Mouse (Mus musculus) MEL (cell line): ENCODE data around the gene Cdca4. TPM values are rescaled to one million over a fixed set of nuclear protein-coding genes. Genes with fewer than 3 reads are reported as not detected.

Experiments used
- DNase-seq: peaks from one replicate; pipeline ENCODE4 v3.0.0; 2011; ENCODE audit warnings: low read depth, low spot score
- H3K27ac ChIP-seq: 2 replicates; pipeline ENCODE4 v1.5.1; 2012; ENCODE audit warnings: low read depth, mild to moderate bottlenecking, control low read depth, low read length, moderate library complexity; ENCODE audit not compliant: control insufficient read depth
- H3K27me3 ChIP-seq, 2 experiments: fragments of 150-350 bp in 1 of 2; sonication (generic) in 1 of 2; 2 replicates each; pipeline ENCODE4 v1.6.1; 2012; ENCODE audit warnings: low read length in 2 of 2, mild to moderate bottlenecking in 2 of 2, improper control_type of control experiment in 1 of 2, moderate library complexity in 1 of 2; ENCODE audit not compliant: insufficient read depth in 2 of 2, control insufficient read depth in 1 of 2
- H3K36me3 ChIP-seq, 2 experiments: 2 replicates each; pipeline ENCODE4 v1.6.1; 2012 to 2014; ENCODE audit warnings: low read length in 2 of 2, improper control_type of control experiment in 1 of 2, inconsistent platforms in 1 of 2, mild to moderate bottlenecking in 1 of 2; ENCODE audit not compliant: insufficient read depth in 2 of 2, control insufficient read depth in 1 of 2
- H3K4me1 ChIP-seq, 2 experiments: fragments of 150-350 bp in 1 of 2; sonication (generic) in 1 of 2; 2 replicates each; pipeline ENCODE4 v1.6.1; 2012; ENCODE audit warnings: low read length in 2 of 2, improper control_type of control experiment in 1 of 2, mild to moderate bottlenecking in 1 of 2; ENCODE audit not compliant: insufficient read depth in 2 of 2, control insufficient read depth in 1 of 2
- H3K4me3 ChIP-seq, 2 experiments: fragments of 150-350 bp in 1 of 2; sonication (generic) in 1 of 2; 2 replicates each; pipeline ENCODE4 v1.5.1; 2012; ENCODE audit warnings: low read depth in 2 of 2, low read length in 2 of 2, mild to moderate bottlenecking in 2 of 2, moderate library complexity in 2 of 2, control low read depth in 1 of 2, improper control_type of control experiment in 1 of 2; ENCODE audit not compliant: control insufficient read depth in 1 of 2, insufficient read depth in 1 of 2
- H3K79me2 ChIP-seq: 2 replicates; pipeline ENCODE4 v1.6.1; 2012; ENCODE audit warnings: mild to moderate bottlenecking, low read length, moderate library complexity; ENCODE audit not compliant: control insufficient read depth, poor library complexity, insufficient read depth
- H3K9ac ChIP-seq: 2 replicates; pipeline ENCODE4 v1.6.1; 2012; ENCODE audit warnings: low read depth, mild to moderate bottlenecking, control low read depth, low read length, moderate library complexity; ENCODE audit not compliant: control insufficient read depth, poor library complexity, severe bottlenecking
- H3K9me3 ChIP-seq: fragments of 150-350 bp; sonication (generic); replicated peaks from 2 replicates; pipeline ENCODE4 v1.6.1; 2012; ENCODE audit warnings: mild to moderate bottlenecking, low read length, improper control_type of control experiment, moderate library complexity; ENCODE audit not compliant: insufficient read depth
- GABPA ChIP-seq: IDR thresholded peaks from 2 replicates; pipeline ENCODE4 v1.6.1; 2012; ENCODE audit warnings: low read depth, mild to moderate bottlenecking, inconsistent platforms, low read length, improper control_type of control experiment, moderate library complexity
- GATA1 ChIP-seq: IDR thresholded peaks from 2 replicates; pipeline ENCODE4 v1.6.1; 2011; ENCODE audit warnings: low read depth, low read length, improper control_type of control experiment
- HCFC1 ChIP-seq: IDR thresholded peaks from 2 replicates; pipeline ENCODE4 v1.6.1; 2012; ENCODE audit warnings: low read depth, mild to moderate bottlenecking, inconsistent platforms, low read length, improper control_type of control experiment, moderate library complexity
- MAZ ChIP-seq: IDR thresholded peaks from 2 replicates; pipeline ENCODE4 v1.6.1; 2012; ENCODE audit warnings: low read depth, mild to moderate bottlenecking, inconsistent platforms, low read length, improper control_type of control experiment
- MEF2A ChIP-seq: IDR thresholded peaks from 2 replicates; pipeline ENCODE4 v1.6.1; 2014; ENCODE audit warnings: low read depth, mild to moderate bottlenecking, inconsistent platforms, low read length, improper control_type of control experiment; ENCODE audit not compliant: poor library complexity, insufficient replicate concordance, severe bottlenecking; ENCODE audit errors: extremely low read depth
- RAD21 ChIP-seq: IDR thresholded peaks from 2 replicates; pipeline ENCODE4 v1.6.1; 2011; ENCODE audit warnings: mild to moderate bottlenecking, low read depth, low read length, improper control_type of control experiment
- USF2 ChIP-seq, 2 experiments: IDR thresholded peaks; 2 replicates each; pipeline ENCODE4 v1.6.1; 2011 to 2012; ENCODE audit warnings: improper control_type of control experiment in 2 of 2, low read length in 2 of 2, borderline replicate concordance in 1 of 2, inconsistent platforms in 1 of 2, low read depth in 1 of 2, mild to moderate bottlenecking in 1 of 2; ENCODE audit not compliant: insufficient read depth in 1 of 2
- polyA plus RNA-seq, 2 experiments: library from polyadenylated mRNA; stranded (reverse) in 1 of 2; unstranded in 1 of 2; fragments of >175 nt in 1 of 2; fragments of >200 nt in 1 of 2; gene quantifications; 2 replicates each; pipeline versions ENCODE4 v1.2.1 to v1.2.4; 2012; ENCODE audit warnings: low replicate concordance in 2 of 2, low read depth in 1 of 2; ENCODE audit not compliant: insufficient read length in 2 of 2, insufficient read depth in 1 of 2, missing spikeins in 1 of 2
- total RNA-seq: library from RNA; depleted of rRNA; stranded (reverse); fragments of 300-350 nt; gene quantifications from 2 replicates; pipeline ENCODE4 v1.2.3, GENCODE M21; 2012; rRNA removed

Cdca4 gene
- total and polyA plus RNA-seq, 3 experiments, result 274 to 279 TPM; not detected in 1

DNA sequence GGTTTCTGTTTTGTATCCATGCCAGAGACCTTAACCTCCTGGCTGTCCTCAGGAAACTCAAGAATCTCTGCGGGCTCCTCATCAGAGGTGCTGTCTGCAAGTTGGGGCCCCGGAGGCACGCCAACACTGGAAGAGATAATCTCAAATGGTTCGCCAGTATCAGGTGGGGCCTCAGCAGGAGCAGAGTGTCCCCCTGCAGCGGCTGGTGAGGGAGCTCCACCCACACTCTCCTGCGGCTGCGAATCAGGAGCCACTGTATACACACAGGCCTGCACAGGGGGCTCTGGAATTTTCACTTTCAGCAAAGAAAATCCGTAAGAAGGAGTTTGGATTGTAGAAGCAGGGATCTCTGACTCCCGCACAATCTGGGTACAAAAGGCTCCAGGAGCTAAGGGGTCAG, 55.9 kb downstream of the Cdca4 start:
- Histone ChIP-seq H3K36me3 (no peaks in the 10 kb centered on the region), H3K9me3 (peaks cover 3% of the 10 kb centered on the region; the same call in 1 of the 2 replicates), H3K4me1 (no peaks in the 10 kb centered on the region), H3K79me2 (no peaks in the 10 kb centered on the region), H3K27ac (no peak overlapping the region), H3K27me3 (no peaks in the 10 kb centered on the region), H3K4me3 (no peak overlapping the region), H3K9ac (no peak overlapping the region)
- DNase-seq, result no peak
- TF ChIP-seq RAD21, result no peak

- peaks cover 3% of the 10 kb centered on the region; the same call in 1 of the 2 replicates for H3K9me3 ChIP-seq
- H3K79me2 ChIP-seq, result no peaks in the 10 kb centered on the region
- H3K9ac ChIP-seq, result no peak overlapping the region
- no peak overlapping the region for H3K27ac ChIP-seq
- H3K4me3 ChIP-seq, result no peak overlapping the region
- no peaks in the 10 kb centered on the region for H3K36me3 ChIP-seq
- no peak for DNase-seq
- no peaks in the 10 kb centered on the region for H3K4me1 ChIP-seq
- TF ChIP-seq GABPA, result no peak
- no peaks in the 10 kb centered on the region for H3K27me3 ChIP-seq
These were observed 56.9 kb downstream of the Cdca4 start for GRCm38 (mm10) chr12:112772306-112772705.

DNA sequence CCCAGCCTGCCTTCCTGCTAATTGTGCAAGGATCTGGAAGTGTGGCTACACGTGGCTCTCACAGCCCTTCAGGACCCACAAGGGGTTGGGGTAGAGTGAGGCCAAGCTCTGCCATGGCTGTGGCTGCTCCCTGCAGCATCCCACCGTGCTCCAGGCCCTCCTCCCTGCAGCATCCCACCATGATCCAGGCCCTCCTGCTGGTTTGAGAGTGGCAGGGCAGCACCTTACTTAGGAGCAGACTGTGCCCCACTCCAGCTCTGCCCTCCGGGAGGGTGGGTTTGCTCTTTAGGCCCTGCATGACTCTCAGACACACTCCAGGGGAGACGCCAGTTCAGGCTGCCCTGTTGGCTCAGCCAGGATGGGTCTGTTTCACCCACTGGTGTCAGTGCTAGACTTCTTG, 58.8 kb downstream of the Cdca4 start:
- Histone ChIP-seq H3K4me1 (no peaks in the 10 kb centered on the region), H3K36me3 (no peaks in the 10 kb centered on the region), H3K27me3 (no peaks in the 10 kb centered on the region), H3K9me3 (peaks cover 1% of the 10 kb centered on the region; the same call in 1 of the 2 replicates), H3K27ac (no peak overlapping the region), H3K9ac (no peak overlapping the region), H3K79me2 (no peaks in the 10 kb centered on the region), H3K4me3 (no peak overlapping the region)
- TF ChIP-seq MEF2A (no peak), GATA1 (no peak), HCFC1 (no peak), USF2 (IDR thresholded peaks at IDR 0.05; ENCODE audit: borderline replicate concordance in 1 of 2, insufficient read depth in 1 of 2, low read depth in 1 of 2, low read length in 2 of 2) (no peak), MAZ (no peak)
- DNase-seq, result no peak

Other genes with a start within 250 kb of the Cdca4 start
- gene Inf2, start 240.6 kb downstream of the Cdca4 start, total RNA-seq, result 23.2 and 26.1 TPM in 2 replicates
- 100 to 1,000 TPM in 1 of 2 experiments, 10 to 100 TPM in 1; 55.7 to 122 TPM for gene Inf2, start 240.6 kb downstream of the Cdca4 start, polyA plus RNA-seq
- 36.0 and 58.2 TPM in 2 replicates for gene Adssl1, start 209.4 kb downstream of the Cdca4 start, total RNA-seq
- 10 to 100 TPM in 1 of 2 experiments, not detected in 1; 63.9 TPM for gene Adssl1, start 209.4 kb downstream of the Cdca4 start, polyA plus RNA-seq
- gene Siva1, start 184.7 kb downstream of the Cdca4 start, total RNA-seq, result 591 and 659 TPM in 2 replicates
- 100 to 1,000 TPM in 1 of 2 experiments, not detected in 1; 531 TPM for gene Siva1, start 184.7 kb downstream of the Cdca4 start, polyA plus RNA-seq
- 289 and 322 TPM in 2 replicates for gene Akt1, start 154.5 kb downstream of the Cdca4 start, total RNA-seq
- 100 to 1,000 TPM; 764 to 827 TPM for gene Akt1, start 154.5 kb downstream of the Cdca4 start, polyA plus RNA-seq
- gene Zbtb42, start 150.6 kb downstream of the Cdca4 start, total RNA-seq, result 4.5 and 7.6 TPM in 2 replicates
- 10 to 100 TPM in 1 of 2 experiments, not detected in 1; 11.4 TPM for gene Zbtb42, start 150.6 kb downstream of the Cdca4 start, polyA plus RNA-seq
- 40.0 and 49.7 TPM in 2 replicates for gene Cep170b, start 109.0 kb downstream of the Cdca4 start, total RNA-seq
- 10 to 100 TPM in 1 of 2 experiments, not detected in 1; 64.0 TPM for gene Cep170b, start 109.0 kb downstream of the Cdca4 start, polyA plus RNA-seq
- 9.7 and 9.8 TPM in 2 replicates for gene Pld4, start 68.8 kb downstream of the Cdca4 start, total RNA-seq
- gene Pld4, start 68.8 kb downstream of the Cdca4 start, polyA plus RNA-seq, result 10 to 100 TPM in 1 of 2 experiments, not detected in 1; 16.4 TPM
- gene Ahnak2, start 26.8 kb downstream of the Cdca4 start, total RNA-seq, result 1.2 and 2.6 TPM in 2 replicates
- gene Ahnak2, start 26.8 kb downstream of the Cdca4 start, polyA plus RNA-seq, result 10 to 100 TPM in 1 of 2 experiments, not detected in 1; 11.4 TPM
- gene Clba1, start 20.5 kb downstream of the Cdca4 start, total RNA-seq, result 11.2 and 15.2 TPM in 2 replicates
- 10 to 100 TPM in 1 of 2 experiments, not detected in 1; 21.4 TPM for gene Clba1, start 20.5 kb downstream of the Cdca4 start, polyA plus RNA-seq
- 6.5 and 6.8 TPM in 2 replicates for gene Gpr132, start 38.8 kb upstream of the Cdca4 start, total RNA-seq
- gene Gpr132, start 38.8 kb upstream of the Cdca4 start, polyA plus RNA-seq, result 1 to 10 TPM in 1 of 2 experiments, not detected in 1; 5.4 TPM
- gene Jag2, start 100.4 kb upstream of the Cdca4 start, total RNA-seq, result 0.75 and 1.0 TPM in 2 replicates
- gene Jag2, start 100.4 kb upstream of the Cdca4 start, polyA plus RNA-seq, result 1 to 10 TPM in 1 of 2 experiments, not detected in 1; 3.9 TPM
- 19.0 and 20.1 TPM in 2 replicates for gene Nudt14, start 112.7 kb upstream of the Cdca4 start, total RNA-seq
- 10 to 100 TPM in 1 of 2 experiments, not detected in 1; 61.0 TPM for gene Nudt14, start 112.7 kb upstream of the Cdca4 start, polyA plus RNA-seq
- 0.88 and 1.8 TPM in 2 replicates for gene Btbd6, start 147.1 kb upstream of the Cdca4 start, total RNA-seq
- 1 to 10 TPM in 1 of 2 experiments, not detected in 1; 3.0 TPM for gene Btbd6, start 147.1 kb upstream of the Cdca4 start, polyA plus RNA-seq
- gene Brf1, start 171.3 kb upstream of the Cdca4 start, total RNA-seq, result 90.6 and 105 TPM in 2 replicates
- gene Brf1, start 171.3 kb upstream of the Cdca4 start, polyA plus RNA-seq, result 100 to 1,000 TPM in 1 of 2 experiments, not detected in 1; 159 TPM
- 27.7 and 29.8 TPM in 2 replicates for gene Pacs2, start 185.1 kb upstream of the Cdca4 start, total RNA-seq
- gene Pacs2, start 185.1 kb upstream of the Cdca4 start, polyA plus RNA-seq, result 10 to 100 TPM; 62.5 to 69.7 TPM
- 0.59 and 0.65 TPM in 2 replicates for gene Tex22, start 245.1 kb upstream of the Cdca4 start, total RNA-seq
- under 1 TPM in 1 of 2 experiments, not detected in 1; 0.43 TPM for gene Tex22, start 245.1 kb upstream of the Cdca4 start, polyA plus RNA-seq